Mouse (Mus musculus) mouse embryonic stem cell (cell line): ENCODE data around the gene Gm49387.

ENCODE experiments used
- in situ Hi-C, 2 experiments: fragments of 300-500 bp; cut with MboI; formaldehyde crosslinking; loops; 1 replicate in 1 of 2; 3 replicates in 1 of 2; pipeline ENCODE4 v1.14.3; 2019 to 2020; ENCODE audit warnings: low sequenced_read_pairs in 2 of 2, low pct_unique_long_range_greater_than_20kb in 1 of 2, mixed read lengths in 1 of 2; ENCODE audit not compliant: unreplicated experiment in 1 of 2

The Gm49387 gene

GRCm38 (mm10) chr14:31503406-31503805, 137.3 kb downstream of the Gm49387 start:
- in situ Hi-C loops: no loop called here
